Mouse (Mus musculus): ENCODE data around the gene Gm17545. TPM values are rescaled to one million over a fixed set of nuclear protein-coding genes. Genes with fewer than 3 reads are reported as not detected.
"Not testable (repeated sequence)": the region's sequence is repeated elsewhere in the genome, so short reads cannot be mapped to it uniquely, and the experiment has no call there.

Gm17545 gene
- not detected in 2 replicates for polyA plus RNA-seq (2012; ENCODE audit: insufficient read depth, insufficient read length, low replicate concordance, missing spikeins)

DNA sequence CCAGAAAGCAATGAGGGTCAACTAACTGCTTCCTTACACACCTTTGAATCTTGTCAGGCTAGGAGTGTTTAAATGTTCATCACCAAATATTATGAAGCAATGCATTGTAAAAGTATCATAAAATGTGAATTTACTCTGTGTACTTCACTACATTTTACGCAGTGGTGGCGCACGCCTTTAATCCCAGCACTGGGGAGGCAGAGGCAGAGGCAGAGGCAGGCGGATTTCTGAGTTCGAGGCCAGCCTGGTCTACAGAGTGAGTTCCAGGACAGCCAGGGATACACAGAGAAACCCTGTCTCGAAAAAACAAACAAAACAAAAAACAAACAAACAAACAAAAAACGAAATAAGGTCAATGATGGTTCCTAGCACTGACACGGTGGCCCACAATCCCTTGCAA, at the start of gene Gm17545:
Gene Gm17545, plus strand, starts transcription at position 301 of the 400 bp plus-strand sequence.
- H3K4me1 ChIP-seq (ENCODE audit: control insufficient read depth, insufficient read depth, low read length); H3K27ac ChIP-seq (ENCODE audit: insufficient read depth, low read depth, low read length); H3K4me3 ChIP-seq (ENCODE audit: insufficient read depth, low read depth, low read length): not testable (repeated sequence)
- WGBS, result 92% methylated on average over 8 of the region's 8 CpGs

DNA sequence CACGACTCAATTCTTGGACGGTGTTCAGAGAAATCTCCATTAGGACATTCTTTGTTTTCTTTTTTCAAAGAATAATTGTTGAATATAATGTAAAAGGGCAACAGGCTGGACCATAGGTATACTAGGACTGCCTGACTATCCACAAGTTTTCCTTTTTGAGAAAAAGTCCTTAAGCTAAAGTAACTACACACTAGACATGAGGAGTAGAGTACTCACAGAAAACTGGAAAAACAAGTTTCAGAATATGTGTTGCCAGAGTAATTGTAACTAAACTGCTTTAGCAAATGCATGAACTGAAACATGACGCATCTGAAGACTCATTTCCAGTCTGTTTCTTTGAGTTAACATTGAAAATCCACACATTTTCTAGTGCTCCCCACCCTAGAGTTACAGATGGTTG, 48.7 kb upstream of the Gm17545 start:
- 57% methylated on average over 3 of the region's 3 CpGs for WGBS
- no peak for TF ChIP-seq POLR2A (IDR thresholded peaks at IDR 0.05; ENCODE audit: insufficient read depth, low read depth, low read length)
- TF ChIP-seq CTCF (IDR thresholded peaks at IDR 0.05; ENCODE audit: insufficient read depth, low read depth, low read length), result no peak
- Histone ChIP-seq H3K4me3 (ENCODE audit: insufficient read depth, low read depth, low read length) (no peak overlapping the region), H3K4me1 (ENCODE audit: control insufficient read depth, insufficient read depth, low read length) (no peaks in the 10 kb centered on the region), H3K27ac (ENCODE audit: insufficient read depth, low read depth, low read length) (no peak overlapping the region)

DNA sequence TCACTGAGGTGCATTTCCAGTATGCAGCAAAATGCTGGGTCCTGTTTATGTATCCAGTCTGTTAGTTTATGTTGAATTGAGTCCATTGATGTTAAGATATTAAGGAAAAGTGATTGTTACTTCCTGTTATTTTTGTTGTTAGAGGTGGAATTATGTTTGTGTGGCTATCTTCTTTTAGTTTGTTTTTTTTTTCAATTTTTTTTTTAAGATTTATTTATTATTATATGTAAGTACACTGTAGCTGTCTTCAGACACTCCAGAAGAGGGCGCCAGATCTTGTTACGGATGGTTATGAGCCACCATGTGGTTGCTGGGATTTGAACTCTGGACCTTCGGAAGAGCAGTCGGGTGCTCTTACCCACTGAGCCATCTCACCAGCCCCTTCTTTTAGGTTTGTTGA, 46.5 kb upstream of the Gm17545 start:
- H3K4me1 ChIP-seq (ENCODE audit: control insufficient read depth, insufficient read depth, low read length); H3K4me3 ChIP-seq (ENCODE audit: insufficient read depth, low read depth, low read length); H3K27ac ChIP-seq (ENCODE audit: insufficient read depth, low read depth, low read length): not testable (repeated sequence)
- 84% methylated on average over 4 of the region's 4 CpGs for WGBS

DNA sequence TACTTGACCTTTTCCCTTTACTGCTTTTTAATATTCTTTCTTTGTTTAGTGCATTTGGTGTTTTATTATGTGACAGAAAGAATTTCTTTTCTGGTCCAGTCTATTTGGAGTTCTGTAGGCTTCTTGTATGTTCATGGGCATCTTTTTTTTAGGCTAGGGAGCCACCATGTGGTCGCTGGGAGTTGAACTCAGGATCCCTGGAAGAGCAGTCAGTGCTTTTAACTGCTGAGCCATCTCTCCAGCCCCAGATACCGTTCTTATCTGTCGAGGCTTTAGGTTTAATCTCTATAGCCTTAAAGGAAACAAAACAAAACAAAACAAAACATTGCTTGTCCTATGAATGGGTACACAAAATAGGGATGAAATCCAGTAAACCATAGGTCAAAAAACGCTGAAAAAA, 45.7 kb upstream of the Gm17545 start:
- H3K27ac ChIP-seq (ENCODE audit: insufficient read depth, low read depth, low read length); H3K4me3 ChIP-seq (ENCODE audit: insufficient read depth, low read depth, low read length); H3K4me1 ChIP-seq (ENCODE audit: control insufficient read depth, insufficient read depth, low read length): not testable (repeated sequence)
- 22% methylated on average over 4 of the region's 4 CpGs for WGBS

DNA sequence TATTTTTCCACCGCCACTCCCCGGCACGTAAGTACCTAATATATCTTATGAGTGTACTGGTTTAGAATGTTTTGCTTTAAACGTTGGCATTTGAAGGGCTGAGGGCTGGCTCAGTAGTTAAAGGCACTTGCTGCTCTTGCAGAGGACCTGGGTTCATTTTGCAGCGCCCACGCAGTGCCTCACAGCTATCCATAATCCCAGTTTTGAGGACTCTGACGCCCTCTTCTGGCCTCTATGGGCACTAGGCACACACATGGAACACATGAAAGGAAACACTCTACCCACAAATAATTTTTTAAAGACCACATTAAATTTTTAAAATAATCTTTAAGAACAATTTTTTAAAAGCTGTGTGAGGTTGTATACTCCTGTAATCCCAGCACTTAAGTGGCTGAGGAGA, 44.6 kb upstream of the Gm17545 start:
- TF ChIP-seq CTCF (IDR thresholded peaks at IDR 0.05; ENCODE audit: insufficient read depth, low read depth, low read length) (no peak), POLR2A (IDR thresholded peaks at IDR 0.05; ENCODE audit: insufficient read depth, low read depth, low read length) (no peak)
- H3K4me1 ChIP-seq (ENCODE audit: control insufficient read depth, insufficient read depth, low read length), result peaks cover 6% of the 10 kb centered on the region
- WGBS, result 63% methylated on average over 7 of the region's 7 CpGs

DNA sequence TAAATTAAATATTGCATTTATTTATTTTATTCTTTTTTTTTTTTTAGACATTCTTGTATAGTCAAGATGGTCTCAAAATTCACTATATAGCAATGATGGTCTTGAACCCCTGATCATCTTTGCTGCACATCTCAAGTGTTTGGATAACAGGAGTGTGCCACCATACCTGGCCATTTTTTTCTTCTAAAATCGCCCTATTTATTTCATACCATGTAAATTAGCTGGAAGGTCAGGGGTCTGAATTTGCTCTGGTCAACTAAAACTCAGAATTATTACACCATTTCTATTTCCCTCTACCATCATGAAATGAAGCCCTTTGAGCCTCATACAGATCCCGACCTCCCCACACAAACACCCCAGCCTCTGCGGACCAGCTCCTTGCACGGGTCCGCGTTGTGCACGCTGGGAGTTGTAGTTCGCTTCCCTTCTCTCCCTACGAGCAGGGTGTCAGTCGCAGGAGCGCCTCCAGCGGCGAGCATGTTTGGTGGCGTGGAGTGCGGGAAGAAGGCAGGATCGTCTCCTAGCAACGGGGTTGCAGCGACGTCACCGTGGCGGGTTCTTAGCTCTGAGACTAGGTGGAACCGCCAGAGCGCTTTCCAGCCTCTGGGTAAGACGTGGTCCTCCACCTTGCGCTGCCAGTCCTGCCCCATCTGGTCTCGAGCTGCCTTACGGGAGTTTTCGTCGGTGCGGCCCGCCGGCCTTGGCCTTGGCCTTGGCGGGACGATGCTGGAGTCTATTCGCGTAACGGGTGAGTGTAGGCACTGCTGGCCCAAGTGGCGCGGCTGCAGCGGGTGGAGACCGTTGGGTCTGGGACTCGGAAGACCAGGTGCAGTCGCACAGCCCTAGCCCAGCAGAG, 42.9 kb upstream of the Gm17545 start, which contains the start of gene 9530077C05Rik:
Gene 9530077C05Rik, plus strand, starts transcription at position 512 of the 856 bp plus-strand sequence.
- under 1% methylated on average over 43 of the region's 43 CpGs for WGBS
- peak within 1 kb of the TSS; percentile 81 for H3K4me3 ChIP-seq (ENCODE audit: insufficient read depth, low read depth, low read length)
- peaks cover 7% of the 10 kb centered on the region for H3K4me1 ChIP-seq (ENCODE audit: control insufficient read depth, insufficient read depth, low read length)
- H3K27ac ChIP-seq (ENCODE audit: insufficient read depth, low read depth, low read length), result peak within 1 kb of the TSS; percentile 85
- TF ChIP-seq CTCF (IDR thresholded peaks at IDR 0.05; ENCODE audit: insufficient read depth, low read depth, low read length) (peak; percentile 59; the same call in 1 of the 2 replicates), POLR2A (IDR thresholded peaks at IDR 0.05; ENCODE audit: insufficient read depth, low read depth, low read length) (peak; percentile 60)

More for the DNA sequence above, 44.6 kb upstream of the Gm17545 start:
- Histone ChIP-seq H3K4me3 (ENCODE audit: insufficient read depth, low read depth, low read length) (no peak overlapping the region), H3K27ac (ENCODE audit: insufficient read depth, low read depth, low read length) (no peak overlapping the region)

DNA sequence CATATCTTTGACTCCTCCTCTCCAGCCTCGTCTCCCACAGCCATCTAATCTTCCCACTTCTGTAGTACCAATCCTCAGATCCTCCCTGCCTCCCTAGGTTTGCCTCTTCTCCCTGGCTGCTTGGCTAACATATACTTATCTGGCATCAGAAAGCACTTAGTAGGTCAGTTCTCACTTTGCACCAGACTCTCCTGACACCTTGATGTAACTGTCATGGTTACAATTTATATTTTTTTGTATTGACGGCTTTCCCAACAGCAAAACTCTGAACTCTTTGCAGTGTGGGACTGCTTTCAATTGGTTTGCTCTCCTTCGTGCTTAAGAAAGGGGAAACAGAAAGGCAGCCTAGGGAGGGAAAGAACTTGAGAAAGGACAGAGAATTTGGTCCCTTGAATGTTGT, 37.9 kb upstream of the Gm17545 start:
- 84% methylated on average over 3 of the region's 3 CpGs for WGBS
- peaks cover 10% of the 10 kb centered on the region for H3K4me1 ChIP-seq (ENCODE audit: control insufficient read depth, insufficient read depth, low read length)
- TF ChIP-seq CTCF (IDR thresholded peaks at IDR 0.05; ENCODE audit: insufficient read depth, low read depth, low read length), result no peak
- no peak for TF ChIP-seq POLR2A (IDR thresholded peaks at IDR 0.05; ENCODE audit: insufficient read depth, low read depth, low read length)
- no peak overlapping the region for H3K27ac ChIP-seq (ENCODE audit: insufficient read depth, low read depth, low read length)
- no peak overlapping the region for H3K4me3 ChIP-seq (ENCODE audit: insufficient read depth, low read depth, low read length)

DNA sequence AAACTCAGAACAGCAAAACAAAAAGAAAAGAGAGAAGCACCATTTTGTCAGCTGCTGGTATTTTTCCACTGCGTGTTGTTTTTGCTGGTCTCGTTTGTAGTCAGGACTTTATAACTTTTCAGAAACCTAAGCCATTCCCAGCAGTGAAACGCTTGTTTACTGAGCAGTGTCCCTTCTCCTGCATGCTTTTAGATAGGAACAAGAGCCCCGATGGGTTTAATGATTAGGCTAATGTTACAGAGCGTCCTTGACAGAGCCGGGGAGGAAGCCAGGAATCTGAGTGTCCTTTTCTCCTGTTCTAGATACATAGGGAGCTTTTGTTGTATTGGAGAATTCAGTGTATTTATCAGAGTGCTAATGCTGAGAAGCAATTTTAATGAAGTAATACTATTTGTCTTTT, 36.5 kb upstream of the Gm17545 start:
- peak overlapping the region; percentile 75 for H3K27ac ChIP-seq (ENCODE audit: insufficient read depth, low read depth, low read length)
- no peak overlapping the region for H3K4me3 ChIP-seq (ENCODE audit: insufficient read depth, low read depth, low read length)
- H3K4me1 ChIP-seq (ENCODE audit: control insufficient read depth, insufficient read depth, low read length), result peaks cover 10% of the 10 kb centered on the region
- WGBS, result 27% methylated on average over 6 of the region's 6 CpGs
- TF ChIP-seq POLR2A (IDR thresholded peaks at IDR 0.05; ENCODE audit: insufficient read depth, low read depth, low read length) (no peak), CTCF (IDR thresholded peaks at IDR 0.05; ENCODE audit: insufficient read depth, low read depth, low read length) (no peak)

DNA sequence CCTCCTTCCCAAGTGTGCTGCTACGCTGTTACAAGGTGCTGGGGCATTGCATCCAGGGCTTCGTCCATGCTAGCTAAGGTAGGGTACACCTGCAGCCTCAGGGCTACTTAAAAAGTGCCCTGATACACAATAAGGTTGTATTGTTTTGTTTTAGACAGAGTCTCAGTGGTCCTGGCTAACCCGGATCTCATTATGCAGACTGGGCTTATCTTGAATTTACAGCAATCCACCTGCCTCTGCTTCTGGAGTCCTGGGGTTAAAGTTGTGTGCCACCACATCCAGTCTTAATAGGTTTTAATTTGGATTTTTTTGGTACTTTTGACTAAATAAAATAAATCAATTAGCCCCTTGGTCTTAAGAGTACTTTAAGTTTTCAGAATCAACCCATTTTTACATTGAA, 34.2 kb upstream of the Gm17545 start:
- no peak for TF ChIP-seq CTCF (IDR thresholded peaks at IDR 0.05; ENCODE audit: insufficient read depth, low read depth, low read length)
- TF ChIP-seq POLR2A (IDR thresholded peaks at IDR 0.05; ENCODE audit: insufficient read depth, low read depth, low read length), result no peak
- WGBS, result 87% methylated on average over 3 of the region's 3 CpGs
- Histone ChIP-seq H3K4me1 (ENCODE audit: control insufficient read depth, insufficient read depth, low read length) (peaks cover 3% of the 10 kb centered on the region), H3K27ac (ENCODE audit: insufficient read depth, low read depth, low read length) (no peak overlapping the region), H3K4me3 (ENCODE audit: insufficient read depth, low read depth, low read length) (no peak overlapping the region)

DNA sequence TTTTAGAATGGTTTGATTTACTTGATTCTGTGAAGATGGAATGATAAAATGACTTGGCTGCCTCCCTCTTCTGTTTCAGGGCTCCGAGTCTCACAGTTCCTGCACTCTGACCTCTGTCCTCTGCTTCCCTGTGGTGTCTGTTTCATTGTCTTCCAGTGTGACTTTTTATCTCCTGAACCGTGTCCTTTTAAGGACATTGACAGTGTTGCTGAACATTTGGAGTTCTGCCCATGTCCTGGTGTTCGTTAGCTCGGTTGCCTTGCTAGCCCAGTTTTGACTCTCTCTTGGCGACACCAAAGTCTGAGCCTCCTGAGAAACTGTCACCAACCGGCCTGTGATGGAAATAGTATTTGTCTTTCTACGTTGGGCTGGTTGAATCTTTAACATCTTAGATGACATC, 33.6 kb upstream of the Gm17545 start:
- no peak overlapping the region for H3K4me3 ChIP-seq (ENCODE audit: insufficient read depth, low read depth, low read length)
- 63% methylated on average over 7 of the region's 7 CpGs for WGBS
- no peak overlapping the region for H3K27ac ChIP-seq (ENCODE audit: insufficient read depth, low read depth, low read length)
- peaks cover 3% of the 10 kb centered on the region for H3K4me1 ChIP-seq (ENCODE audit: control insufficient read depth, insufficient read depth, low read length)
- TF ChIP-seq POLR2A (IDR thresholded peaks at IDR 0.05; ENCODE audit: insufficient read depth, low read depth, low read length) (no peak), CTCF (IDR thresholded peaks at IDR 0.05; ENCODE audit: insufficient read depth, low read depth, low read length) (no peak)

All from olfactory bulb, adult 2 months (tissue).